Mouse (Mus musculus) gastrocnemius, postnatal 14 days (tissue): ENCODE measurements around the gene Eef1b2. TPM values are rescaled to one million over a fixed set of nuclear protein-coding genes. Genes with fewer than 3 reads are reported as not detected.
"Not testable (repeated sequence)": the region's sequence is repeated elsewhere in the genome, so short reads cannot be mapped to it uniquely, and the experiment has no call there.

Experiments used
- DNase-seq: peaks from one replicate; pipeline ENCODE4 v3.0.0; 2021; ENCODE audit warnings: mixed read lengths
- intact Hi-C: fragments of 180-260 bp; cut with DNase I; formaldehyde crosslinking; loops from one replicate; pipeline ENCODE4 v1.15.1; 2025; ENCODE audit warnings: low total_unique reads
- total RNA-seq, 2 experiments: library from RNA; stranded (reverse); gene quantifications; 2 replicates each; pipeline ENCODE4 v1.2.3; 2021

The Eef1b2 gene
- total RNA-seq, 2 experiments from 2014 or later = 386 to 417 TPM

- intact Hi-C loops = loop anchor here (10.0 kb wide), 1 partner anchor 69 kb away; no protein-coding TSS in a partner anchor
- DNase-seq = not testable (repeated sequence)
These were observed 8.8 kb downstream of the Eef1b2 start for GRCm38 (mm10) chr1:63185430-63185829.

GRCm38 (mm10) chr1:63188536-63188935 lies 11.9 kb downstream of the Eef1b2 start:
- DNase-seq = no peak
- intact Hi-C loops = loop anchor here (10.0 kb wide), 1 partner anchor 66 kb away; no protein-coding TSS in a partner anchor

GRCm38 (mm10) chr1:63190851-63191250 lies 14.2 kb downstream of the Eef1b2 start:
- intact Hi-C loops = no loop called here
- DNase-seq = peak; percentile 18

GRCm38 (mm10) chr1:63192306-63193065 lies 15.9 kb downstream of the Eef1b2 start:
- no peak for DNase-seq
- intact Hi-C loops = no loop called here

GRCm38 (mm10) chr1:63195848-63196512 lies 19.4 kb downstream of the Eef1b2 start:
- intact Hi-C loops = no loop called here
- DNase-seq = no peak

- no peak for DNase-seq
These were observed 22.8 kb downstream of the Eef1b2 start for GRCm38 (mm10) chr1:63199387-63199786.

GRCm38 (mm10) chr1:63200322-63200721 lies 23.7 kb downstream of the Eef1b2 start:
- DNase-seq = no peak
- intact Hi-C loops = no loop called here

More at GRCm38 (mm10) chr1:63199387-63199786, 22.8 kb downstream of the Eef1b2 start:
- intact Hi-C loops = no loop called here

GRCm38 (mm10) chr1:63201672-63202071 lies 25.0 kb downstream of the Eef1b2 start:
- intact Hi-C loops = no loop called here
- no peak for DNase-seq

- intact Hi-C loops = no loop called here
- DNase-seq = no peak
These were observed 26.8 kb downstream of the Eef1b2 start for GRCm38 (mm10) chr1:63203471-63203870.

GRCm38 (mm10) chr1:63203950-63204659 lies 27.5 kb downstream of the Eef1b2 start:
- no peak for DNase-seq
- intact Hi-C loops = no loop called here

GRCm38 (mm10) chr1:63204660-63205394 lies 28.2 kb downstream of the Eef1b2 start:
- intact Hi-C loops = no loop called here
- no peak for DNase-seq

GRCm38 (mm10) chr1:63207607-63208006 lies 31.0 kb downstream of the Eef1b2 start:
- intact Hi-C loops = no loop called here
- no peak for DNase-seq

- no peak for DNase-seq
- intact Hi-C loops = no loop called here
These were observed 33.4 kb downstream of the Eef1b2 start for GRCm38 (mm10) chr1:63209861-63210529.

GRCm38 (mm10) chr1:63213478-63214270 lies 37.0 kb downstream of the Eef1b2 start:
- DNase-seq = no peak
- intact Hi-C loops = no loop called here

- intact Hi-C loops = no loop called here
- no peak for DNase-seq
These were observed 37.6 kb downstream of the Eef1b2 start, which contains the start of gene Gpr1 for GRCm38 (mm10) chr1:63214271-63214558. Gene Gpr1, minus strand, starts transcription at chr1:63214543.

- no peak for DNase-seq
- intact Hi-C loops = no loop called here
These were observed 38.0 kb downstream of the Eef1b2 start for GRCm38 (mm10) chr1:63214631-63215030.

- DNase-seq = no peak
- intact Hi-C loops = no loop called here
These were observed 42.7 kb downstream of the Eef1b2 start for GRCm38 (mm10) chr1:63219277-63219676.

GRCm38 (mm10) chr1:63225009-63225408 lies 48.4 kb downstream of the Eef1b2 start:
- intact Hi-C loops = no loop called here
- no peak for DNase-seq
